Mouse (Mus musculus) CD4-positive, CD25-positive, alpha-beta regulatory T cell, adult 2 months (primary cell): ENCODE measurements around the gene Trim15.
A peak's percentile ranks its signal among the peaks of the same experiment; 100 is the strongest.
"Not testable (repeated sequence)": the region's sequence is repeated elsewhere in the genome, so short reads cannot be mapped to it uniquely, and the experiment has no call there.

Source experiments
- DNase-seq: peaks from one replicate; pipeline ENCODE4 v3.0.0-alpha.2; 2012; ENCODE audit warnings: low read depth, low spot score

Gene Trim15

GRCm38 (mm10) chr17:36866719-36867527 is at the start of gene Trim15:
TSS of gene Trim15 (minus strand) at chr17:36867210.
- DNase-seq: no peak

- DNase-seq: peak; percentile 82
These were observed 48.1 kb upstream of the Trim15 start for GRCm38 (mm10) chr17:36915076-36915475.

- DNase-seq: peak; percentile 88
These were observed 47.1 kb upstream of the Trim15 start for GRCm38 (mm10) chr17:36914108-36914507.

- DNase-seq: no peak
These were observed 45.0 kb upstream of the Trim15 start for GRCm38 (mm10) chr17:36912031-36912430.

- no peak for DNase-seq
These were observed 42.8 kb upstream of the Trim15 start for GRCm38 (mm10) chr17:36909802-36910201.

- no peak for DNase-seq
These were observed 41.2 kb upstream of the Trim15 start for GRCm38 (mm10) chr17:36908235-36908634.

- DNase-seq: no peak
These were observed 36.6 kb upstream of the Trim15 start for GRCm38 (mm10) chr17:36903651-36904050.

- peak; percentile 15 for DNase-seq
These were observed 33.7 kb upstream of the Trim15 start for GRCm38 (mm10) chr17:36900691-36901090.

GRCm38 (mm10) chr17:36900001-36900400 is 33.0 kb upstream of the Trim15 start:
- no peak for DNase-seq

GRCm38 (mm10) chr17:36899376-36899775 is 32.4 kb upstream of the Trim15 start:
- DNase-seq: no peak

GRCm38 (mm10) chr17:36897552-36898205 is 30.7 kb upstream of the Trim15 start, which contains the start of gene Trim31:
TSS of gene Trim31 (plus strand) at chr17:36898118.
- DNase-seq: no peak

- DNase-seq: no peak
These were observed 30.1 kb upstream of the Trim15 start for GRCm38 (mm10) chr17:36897065-36897464.

- peak; percentile 43 for DNase-seq
These were observed 29.6 kb upstream of the Trim15 start for GRCm38 (mm10) chr17:36896583-36896982.

GRCm38 (mm10) chr17:36893387-36893786 is 26.4 kb upstream of the Trim15 start:
- no peak for DNase-seq

- DNase-seq: peak; percentile 73
These were observed 25.4 kb upstream of the Trim15 start for GRCm38 (mm10) chr17:36892362-36892761.

- not testable (repeated sequence) for DNase-seq
These were observed 24.5 kb upstream of the Trim15 start for GRCm38 (mm10) chr17:36891496-36891895.

GRCm38 (mm10) chr17:36890073-36890903 is 23.3 kb upstream of the Trim15 start, which contains the start of gene Trim40:
TSS of gene Trim40 (minus strand) at chr17:36890123.
- no peak for DNase-seq

- DNase-seq: no peak
These were observed 18.3 kb upstream of the Trim15 start for GRCm38 (mm10) chr17:36885132-36885790.

GRCm38 (mm10) chr17:36883350-36883749 is 16.3 kb upstream of the Trim15 start:
- DNase-seq: no peak

- DNase-seq: no peak
These were observed 7.6 kb upstream of the Trim15 start for GRCm38 (mm10) chr17:36874636-36875035.
